Mouse (Mus musculus) frontal cortex, postnatal 36 days (tissue): Measurements from ENCODE around the gene Cd180.

Source experiments
- DNase-seq, 2 experiments: peaks; one replicate each; pipeline ENCODE4 v3.0.0; 2022; ENCODE audit warnings: low spot score in 2 of 2

Gene Cd180

DNA sequence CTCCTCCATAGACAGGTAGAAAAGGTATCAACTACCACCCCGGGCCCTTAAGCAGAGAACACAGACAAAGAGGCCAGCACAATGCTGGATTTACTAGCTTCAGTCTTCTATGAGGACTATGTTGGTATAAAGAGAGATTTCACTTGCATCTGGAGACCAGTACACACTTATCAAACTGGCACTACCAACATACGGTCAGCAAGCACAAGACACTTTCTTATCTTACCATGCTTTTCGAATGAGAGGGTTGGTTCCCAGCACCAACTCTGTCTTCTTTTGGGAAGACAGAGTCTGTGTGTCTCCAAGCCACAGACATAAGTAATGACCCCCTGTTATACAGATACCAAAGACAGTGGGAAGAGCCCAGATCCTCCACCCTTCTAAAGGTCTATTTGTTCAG, 85.5 kb downstream of the Cd180 start:
- DNase-seq: no peak

GRCm38 (mm10) chr13:102779275-102779674, 85.9 kb downstream of the Cd180 start:
- no peak for DNase-seq

DNA sequence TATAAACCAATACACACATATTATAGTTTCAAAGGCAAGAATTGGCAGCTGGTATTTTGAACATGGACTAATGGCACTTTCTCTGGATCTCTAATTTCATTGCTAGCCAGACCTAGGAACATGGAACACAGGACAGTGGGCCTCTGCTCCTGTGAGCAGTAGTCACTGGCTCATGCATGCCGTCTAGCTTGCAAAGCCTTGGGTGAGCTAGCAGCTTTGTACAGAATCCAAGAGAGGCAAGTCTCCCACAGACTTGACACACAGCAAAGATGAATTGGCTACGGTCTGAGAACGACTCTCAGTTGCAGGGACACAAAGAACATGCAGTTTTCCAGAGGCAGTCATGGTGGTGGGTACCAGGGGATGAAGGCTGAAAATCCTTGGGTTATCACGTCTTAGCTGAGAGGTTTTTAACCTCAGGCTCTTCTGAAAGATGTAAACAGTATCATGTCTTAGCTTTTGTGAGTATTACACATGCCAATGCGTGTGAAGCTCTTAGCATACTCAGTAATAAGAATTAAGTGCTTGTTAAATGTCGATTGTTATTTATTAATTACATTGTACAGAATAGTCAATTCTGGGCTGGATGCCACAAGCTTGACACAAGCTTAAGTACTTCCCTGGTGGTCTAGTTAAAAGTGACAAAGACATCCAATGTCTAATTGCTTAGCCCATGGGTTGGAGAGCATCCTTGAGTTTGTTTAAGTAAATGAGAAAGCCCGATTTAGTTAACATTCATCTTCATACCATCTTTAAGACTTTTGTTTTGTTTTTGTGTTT, 90.4 kb downstream of the Cd180 start:
- no peak for DNase-seq

- DNase-seq: no peak
Observed at GRCm38 (mm10) chr13:102786666-102787230, 93.4 kb downstream of the Cd180 start.
